Mouse (Mus musculus): Measurements from ENCODE around the gene Nsun2. TPM values are rescaled to one million over a fixed set of nuclear protein-coding genes. Genes with fewer than 3 reads are reported as not detected.

Nsun2 gene
- 100 to 1,000 TPM; 111 to 130 TPM for total RNA-seq (2023)

DNA sequence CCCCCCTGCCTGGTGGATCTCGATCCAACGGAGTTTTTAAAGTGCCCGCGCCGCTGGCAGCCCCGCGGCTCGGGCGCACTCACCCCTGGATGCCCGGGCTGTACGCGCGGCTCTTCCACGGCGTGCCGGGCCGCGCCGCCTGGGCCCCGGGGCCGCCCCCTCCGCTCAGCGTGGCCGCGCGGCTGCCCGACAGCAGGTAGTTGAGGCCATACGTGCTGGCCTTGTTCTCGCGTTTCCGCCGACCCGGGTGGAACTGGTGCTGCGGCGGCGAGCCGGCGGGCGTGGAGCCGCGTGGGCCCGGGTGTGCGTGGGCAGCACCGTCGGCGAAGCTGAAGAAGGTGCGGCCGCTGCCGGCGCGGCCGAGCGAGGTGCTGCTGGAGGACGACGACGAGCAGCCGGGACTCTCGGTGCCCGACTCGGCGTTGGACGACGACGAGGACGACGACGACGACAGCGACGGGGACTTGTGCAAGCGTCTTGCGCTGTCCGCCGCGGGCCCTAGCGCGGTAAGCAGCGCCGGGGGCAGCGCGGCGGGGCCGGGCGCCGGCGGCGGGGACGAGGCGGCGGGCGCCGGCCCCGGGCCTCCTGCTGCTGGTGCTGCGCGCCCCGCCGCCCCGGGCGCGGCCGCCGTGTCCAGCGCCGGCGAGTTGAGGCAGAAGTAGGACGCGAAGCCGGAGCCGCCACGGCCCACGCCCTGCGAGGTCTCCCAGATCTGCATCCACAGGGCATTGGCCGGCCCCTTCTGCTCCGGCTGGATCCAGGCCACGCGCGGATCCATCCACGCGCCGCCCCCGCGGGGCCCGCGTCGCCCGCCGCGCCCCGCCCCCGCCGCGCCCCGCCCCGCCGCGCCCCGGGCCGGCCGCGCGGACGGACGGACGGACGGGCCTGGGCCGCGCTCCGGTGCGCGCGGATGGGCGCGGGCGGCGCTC lies at the start of gene Nsun2:
TSS of gene Nsun2 (plus strand) at position 342 of the 929 bp plus-strand sequence.

DNA sequence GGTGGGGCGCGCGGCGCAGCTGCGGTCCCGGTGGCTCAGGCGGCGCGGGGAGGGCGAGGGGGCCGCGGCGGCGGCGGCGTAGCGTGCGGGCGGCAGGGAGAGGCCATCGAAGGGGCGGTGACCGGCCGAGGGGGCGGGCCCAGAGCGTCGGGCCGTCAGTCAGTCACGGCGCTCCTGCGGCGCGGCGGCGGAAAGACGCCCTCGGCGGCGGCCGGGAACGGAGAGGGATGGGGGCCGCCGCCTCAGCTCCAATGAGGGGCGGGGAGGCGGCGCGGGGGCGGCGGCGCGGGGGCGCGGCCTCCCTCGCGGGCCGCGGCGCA lies 748 bp downstream of the Nsun2 start, which contains the start of gene Tent4a:
TSS of gene Tent4a (minus strand) at position 284 of the 320 bp plus-strand sequence.

DNA sequence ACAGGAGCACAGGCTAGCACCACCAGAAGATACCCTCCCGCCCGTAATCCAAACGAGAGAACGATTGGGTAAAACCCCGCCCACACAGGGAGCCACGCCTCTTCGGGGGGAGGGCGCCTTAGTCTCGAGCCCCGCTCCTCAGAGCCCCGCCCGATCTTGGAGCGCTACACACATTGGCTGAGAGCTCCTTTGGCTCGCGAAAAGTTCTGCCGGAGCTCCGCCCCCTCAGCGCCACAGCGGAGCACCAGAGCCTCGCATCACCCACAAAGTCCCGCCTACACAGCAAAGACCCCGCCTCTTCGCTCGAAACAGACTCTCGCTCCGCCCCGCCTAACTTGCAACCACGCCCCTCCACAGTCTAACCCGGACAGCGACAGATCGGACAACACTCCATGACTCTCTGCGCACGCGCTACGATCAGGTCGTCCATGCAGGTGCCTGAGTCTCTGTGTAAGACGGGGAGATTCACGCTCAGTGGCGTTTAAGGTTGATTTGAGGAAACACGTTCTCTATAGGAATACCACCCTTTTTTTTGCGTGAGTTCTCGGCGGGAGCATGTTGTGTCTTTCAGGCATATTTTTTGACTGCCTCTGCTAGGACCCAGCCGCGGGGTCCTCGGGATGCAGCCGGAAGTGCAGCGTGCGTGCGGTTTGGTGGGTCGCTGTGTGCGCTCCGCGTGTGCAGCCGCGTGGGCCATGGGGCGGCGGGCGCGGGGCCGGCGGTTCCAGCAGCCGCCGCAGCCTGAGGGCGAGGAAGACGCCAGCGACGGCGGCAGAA lies 78.0 kb downstream of the Nsun2 start, which contains the start of gene Srd5a1:
TSS of gene Srd5a1 (minus strand) at position 45 of the 777 bp plus-strand sequence.

Other genes starting within 250 kb of the Nsun2 start
- 10 to 100 TPM; 21.5 to 23.7 TPM for gene Tent4a, start 871 bp downstream of the Nsun2 start, total RNA-seq (2023)
- under 1 TPM in 1 of 2 experiments, not detected in 1; 0.68 TPM for gene Srd5a1, start 77.7 kb downstream of the Nsun2 start, total RNA-seq (2023)
- gene Ube2ql1, start 206.1 kb downstream of the Nsun2 start, total RNA-seq (2023), result not detected